Mouse (Mus musculus): Measurements from ENCODE around the gene Hspa1b.

- no peak for TF ChIP-seq POLR2A (IDR thresholded peaks at IDR 0.05; ENCODE audit: control insufficient read depth, low read depth, low read length)
- TF ChIP-seq CTCF (IDR thresholded peaks at IDR 0.05; ENCODE audit: control insufficient read depth, insufficient read depth, insufficient replicate concordance, low read depth, low read length): no peak
These were observed 39.7 kb upstream of the Hspa1b start for GRCm38 (mm10) chr17:34998526-34999430.
